ENCODE assay signal across 8 mouse cellular contexts in genomic region chr11:51615129-51615528, GRCm38 (mm10). TPM values are rescaled to one million over a fixed set of nuclear protein-coding genes. Genes with fewer than 3 reads are reported as not detected.
DNase-seq lines count a peak whose midpoint lies in the region; ATAC-seq and TF ChIP-seq lines count a peak whose summit lies in the region.

No protein-coding gene starts in this region.

- no peaks in the 10 kb centered on the region for H3K27me3 ChIP-seq in intestine, embryonic 16.5 days (replicated peaks; ENCODE audit: control insufficient read depth, insufficient read depth, low read length)
- peaks cover 3% of the 10 kb centered on the region; the same call in 1 of the 2 replicates for H3K27me3 ChIP-seq in midbrain, embryonic 10.5 days (ENCODE audit: low read depth, poor library complexity, severe bottlenecking)

- no peak for TF ChIP-seq CTCF in embryonic fibroblast, embryonic 13.5 days (IDR thresholded peaks at IDR 0.05; ENCODE audit: borderline replicate concordance, insufficient read depth, low read length)

- DNase-seq in heart, adult 8-10 months (ENCODE audit: low spot score) = peak; percentile 20
- DNase-seq in heart, postnatal 14 days = no peak
- no peak for DNase-seq in midbrain, embryonic 10.5 days (ENCODE audit: low spot score)
- DNase-seq in cerebellum, postnatal 4 days (ENCODE audit: low spot score in 2 of 2) = no peak
- no peak for DNase-seq in gastrocnemius, postnatal 36 days
- no peak for DNase-seq in yolk sac, embryonic 10.5 days (ENCODE audit: low spot score)

- no peaks in the 10 kb centered on the region for H3K9me3 ChIP-seq in intestine, embryonic 16.5 days (ENCODE audit: control insufficient read depth, low read length)
- no peaks in the 10 kb centered on the region for H3K9me3 ChIP-seq in midbrain, embryonic 10.5 days (replicated peaks)

- H3K9ac ChIP-seq in intestine, embryonic 16.5 days (ENCODE audit: low read depth, low read length) = peak overlapping the region; percentile 78

- no peaks in the 10 kb centered on the region for H3K4me1 ChIP-seq in embryonic fibroblast, embryonic 13.5 days (ENCODE audit: control insufficient read depth, insufficient read depth, low read length)
- H3K4me1 ChIP-seq in intestine, embryonic 16.5 days (ENCODE audit: control insufficient read depth, insufficient read depth, low read length) = peaks cover 15% of the 10 kb centered on the region
- H3K4me1 ChIP-seq in midbrain, embryonic 10.5 days = peaks cover 14% of the 10 kb centered on the region

- intact Hi-C loops in heart, postnatal 14 days (cut with DNase I) = loop anchor here (5.0 to 10.0 kb wide), 2 partner anchors 37 to 390 kb away; partner anchors contain the start of genes Cdkl3, D930048N14Rik, N4bp3 and Ube2b
- intact Hi-C loops in gastrocnemius, postnatal 36 days (cut with DNase I) = no loop called here

- H3K36me3 ChIP-seq in intestine, embryonic 16.5 days (ENCODE audit: control insufficient read depth, insufficient read depth, low read length) = no peaks in the 10 kb centered on the region
- no peaks in the 10 kb centered on the region for H3K36me3 ChIP-seq in midbrain, embryonic 10.5 days

- ATAC-seq in intestine, embryonic 16.5 days = peak; percentile 65

- 0 out of 2 replicates have a peak, but pooled peaks have one; percentile 0 for TF ChIP-seq POLR2A in embryonic fibroblast, embryonic 13.5 days (IDR thresholded peaks at IDR 0.05; ENCODE audit: low read depth, low read length)

- H3K4me2 ChIP-seq in intestine, embryonic 16.5 days (ENCODE audit: low read depth, low read length) = peak overlapping the region; percentile 74

- WGBS in intestine, embryonic 16.5 days = 24% methylated on average over 7 of the region's 7 CpGs
- 49% methylated on average over 7 of the region's 7 CpGs for WGBS in midbrain, embryonic 10.5 days

- peak overlapping the region; percentile 55 for H3K27ac ChIP-seq in embryonic fibroblast, embryonic 13.5 days (ENCODE audit: insufficient read depth, low read length)
- peak overlapping the region; percentile 96 for H3K27ac ChIP-seq in intestine, embryonic 16.5 days (ENCODE audit: low read length)
- H3K27ac ChIP-seq in midbrain, embryonic 10.5 days (replicated peaks) = peak overlapping the region; percentile 82

- H3K4me3 ChIP-seq in embryonic fibroblast, embryonic 13.5 days (ENCODE audit: insufficient read depth, low read length) = peak overlapping the region; percentile 41; the same call in 1 of the 2 replicates
- H3K4me3 ChIP-seq in intestine, embryonic 16.5 days (ENCODE audit: low read length) = peak overlapping the region; percentile 49
- peak overlapping the region; percentile 46 for H3K4me3 ChIP-seq in midbrain, embryonic 10.5 days

RNA-seq across cellular contexts. Expression of gene Nhp2, which starts 4.4 kb away (rescaled TPM):
- total RNA-seq in heart, adult 8-10 months (2022) = 10 to 100 TPM; 18.4 to 23.7 (median 21.4) TPM
- 10 to 100 TPM; 19.5 to 21.3 TPM for total RNA-seq in heart, postnatal 14 days (2021)
- polyA plus RNA-seq in embryonic fibroblast, embryonic 13.5 days (2011; ENCODE audit: insufficient read length, low read depth, missing spikeins) = 61.2 and 70.9 TPM in 2 replicates
- polyA plus RNA-seq in intestine, embryonic 16.5 days (2015; fragmentation: Nextera tagmentation; extraction: Ambion mirVana) = 150 and 175 TPM in 2 replicates
- polyA plus RNA-seq in midbrain, embryonic 10.5 days (2016; fragmentation: Nextera tagmentation; extraction: Ambion mirVana) = 209 and 269 TPM in 2 replicates
- total RNA-seq in gastrocnemius, postnatal 36 days (2021) = 10 to 100 TPM; 21.0 to 24.7 TPM

RNA-seq across cellular contexts. Expression of gene Hnrnpab, which starts 8.5 kb away (rescaled TPM):
- total RNA-seq in heart, adult 8-10 months (2022) = 100 to 1,000 TPM; 119 to 149 (median 133) TPM
- total RNA-seq in heart, postnatal 14 days (2021) = 100 to 1,000 TPM; 141 to 163 TPM
- 361 and 364 TPM in 2 replicates for polyA plus RNA-seq in embryonic fibroblast, embryonic 13.5 days (2011; ENCODE audit: insufficient read length, low read depth, missing spikeins)
- 261 and 264 TPM in 2 replicates for polyA plus RNA-seq in intestine, embryonic 16.5 days (2015; fragmentation: Nextera tagmentation; extraction: Ambion mirVana)
- polyA plus RNA-seq in midbrain, embryonic 10.5 days (2016; fragmentation: Nextera tagmentation; extraction: Ambion mirVana) = 587 and 631 TPM in 2 replicates
- total RNA-seq in gastrocnemius, postnatal 36 days (2021) = 100 to 1,000 TPM in 1 of 2 experiments, 10 to 100 TPM in 1; 93.4 to 103 TPM

RNA-seq across cellular contexts. Expression of gene Rmnd5b, which starts 20.6 kb away (rescaled TPM):
- total RNA-seq in heart, adult 8-10 months (2022) = 10 to 100 TPM; 12.6 to 19.1 (median 15.3) TPM
- 10 to 100 TPM; 16.0 to 16.3 TPM for total RNA-seq in heart, postnatal 14 days (2021)
- polyA plus RNA-seq in embryonic fibroblast, embryonic 13.5 days (2011; ENCODE audit: insufficient read length, low read depth, missing spikeins) = 17.5 and 20.0 TPM in 2 replicates
- 42.0 and 44.4 TPM in 2 replicates for polyA plus RNA-seq in intestine, embryonic 16.5 days (2015; fragmentation: Nextera tagmentation; extraction: Ambion mirVana)
- polyA plus RNA-seq in midbrain, embryonic 10.5 days (2016; fragmentation: Nextera tagmentation; extraction: Ambion mirVana) = 38.6 TPM in 2 replicates
- total RNA-seq in gastrocnemius, postnatal 36 days (2021) = 10 to 100 TPM in 1 of 2 experiments, 1 to 10 TPM in 1; 8.5 to 12.1 TPM

RNA-seq across cellular contexts. Expression of gene Phykpl, which starts 30.6 kb away (rescaled TPM):
- total RNA-seq in heart, adult 8-10 months (2022) = 1 to 10 TPM; 8.5 to 9.6 (median 8.9) TPM
- total RNA-seq in heart, postnatal 14 days (2021) = 10 to 100 TPM; 10.3 to 10.4 TPM
- 12.0 and 14.2 TPM in 2 replicates for polyA plus RNA-seq in embryonic fibroblast, embryonic 13.5 days (2011; ENCODE audit: insufficient read length, low read depth, missing spikeins)
- 20.5 and 20.9 TPM in 2 replicates for polyA plus RNA-seq in intestine, embryonic 16.5 days (2015; fragmentation: Nextera tagmentation; extraction: Ambion mirVana)
- 14.4 and 15.1 TPM in 2 replicates for polyA plus RNA-seq in midbrain, embryonic 10.5 days (2016; fragmentation: Nextera tagmentation; extraction: Ambion mirVana)
- 10 to 100 TPM; 13.1 to 15.7 TPM for total RNA-seq in gastrocnemius, postnatal 36 days (2021)

RNA-seq across cellular contexts. Expression of gene N4bp3, which starts 35.5 kb away (rescaled TPM):
- 10 to 100 TPM in 3 of 4 experiments, 1 to 10 TPM in 1; 9.2 to 10.8 (median 10.3) TPM for total RNA-seq in heart, adult 8-10 months (2022)
- 10 to 100 TPM; 22.1 to 23.1 TPM for total RNA-seq in heart, postnatal 14 days (2021)
- polyA plus RNA-seq in embryonic fibroblast, embryonic 13.5 days (2011; ENCODE audit: insufficient read length, low read depth, missing spikeins) = 0.35 and 1.8 TPM in 2 replicates
- polyA plus RNA-seq in intestine, embryonic 16.5 days (2015; fragmentation: Nextera tagmentation; extraction: Ambion mirVana) = 16.1 and 17.0 TPM in 2 replicates
- polyA plus RNA-seq in midbrain, embryonic 10.5 days (2016; fragmentation: Nextera tagmentation; extraction: Ambion mirVana) = 16.9 and 21.7 TPM in 2 replicates
- total RNA-seq in gastrocnemius, postnatal 36 days (2021) = 1 to 10 TPM; 3.3 to 6.0 TPM
